9 mouse cellular contexts compared by ENCODE assay signal in the genomic region with DNA sequence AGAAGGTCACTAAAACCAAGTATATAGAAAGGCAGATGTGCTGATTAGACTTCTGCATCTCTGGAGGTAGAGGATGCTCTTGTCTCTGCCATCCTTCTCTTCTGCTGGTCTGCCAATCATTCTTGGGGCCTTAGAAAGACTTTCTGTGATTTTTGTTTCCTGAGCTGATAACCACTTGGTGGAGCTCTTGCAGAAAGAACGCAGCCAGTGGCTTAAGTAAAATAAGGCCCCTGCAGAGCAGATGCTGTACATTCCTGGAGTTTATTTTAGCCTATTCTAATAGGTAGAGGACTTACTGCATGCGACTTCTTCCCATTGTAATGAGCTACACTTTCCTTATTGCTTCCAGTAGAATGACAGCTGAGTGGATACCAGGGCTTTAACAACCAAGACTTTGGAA. TPM values are rescaled to one million over a fixed set of nuclear protein-coding genes. Genes with fewer than 3 reads are reported as not detected.
DNase-seq lines count a peak whose midpoint lies in the region; ATAC-seq and TF ChIP-seq lines count a peak whose summit lies in the region.
"Had no signal": no experiment of that assay in that cellular context is flagged by ENCODE, and none has a peak within 500 bp of the region (broad histone marks: within the 10 kb centered on the region; RNA-seq: fewer than 3 reads in every experiment).

No protein-coding gene starts in this region.

- no peak overlapping the region for H3K27ac ChIP-seq in layer of hippocampus, adult 2 months
- H3K27ac ChIP-seq: lung, embryonic 15.5 days had no signal

- peak; percentile 34 for ATAC-seq in CD4-positive, CD25-positive, alpha-beta regulatory T cell, adult 4 months

- no peak overlapping the region for H3K4me3 ChIP-seq in layer of hippocampus, adult 2 months
- H3K4me3 ChIP-seq: lung, embryonic 15.5 days had no signal

- peak; percentile 30 for DNase-seq in adrenal gland, adult 2 months
- no peak for DNase-seq in adrenal gland, postnatal 4 days (ENCODE audit: low spot score in 2 of 2)
- peak in 1 of 2 experiments; percentile 2 for DNase-seq in layer of hippocampus, adult 2 months (ENCODE audit: low spot score in 2 of 2)
- DNase-seq in layer of hippocampus, adult 9-10 months (ENCODE audit: low spot score) = no peak
- peak; percentile 28 for DNase-seq in embryo, embryonic 9.5 days (ENCODE audit: extremely low spot score)
- DNase-seq in lung, postnatal 36 days = peak; percentile 58
- DNase-seq in frontal cortex, postnatal 25 days (ENCODE audit: low spot score in 2 of 2) = no peak

- TF ChIP-seq CTCF in layer of hippocampus, adult 2 months (conservative IDR thresholded peaks at IDR 0.05) = peak; percentile 82

RNA-seq across cellular contexts. Expression of gene Prdm9, which starts 58.8 kb away (rescaled TPM):
- 1 to 10 TPM; 4.0 to 6.9 TPM for total RNA-seq in adrenal gland, adult 2 months (2021)
- polyA plus RNA-seq in adrenal gland, adult 2 months (2012; rRNA removed) = 0.98 and 1.2 TPM in 2 replicates
- total RNA-seq in adrenal gland, postnatal 4 days (2021) = 1 to 10 TPM; 5.1 to 6.5 TPM
- total RNA-seq in layer of hippocampus, adult 2 months (2021) = 1 to 10 TPM; 2.1 to 3.5 TPM
- 10 to 100 TPM in 1 of 2 experiments, 1 to 10 TPM in 1; 5.7 to 10.6 TPM for polyA plus RNA-seq in CD4-positive, CD25-positive, alpha-beta regulatory T cell, adult 4 months (2017; shearing (Covaris generic))

Comparison
In these comparisons a context has a peak if more than half of its experiments do, and no peak if none do; other contexts are left out.
1. DNase-seq: peak in adrenal gland, adult 2 months (single experiment), embryo, embryonic 9.5 days (single experiment) and lung, postnatal 36 days (single experiment); none in adrenal gland, postnatal 4 days (0 of 2), layer of hippocampus, adult 9-10 months (single experiment) and frontal cortex, postnatal 25 days (0 of 2).